Mouse (Mus musculus) gastrocnemius, adult 2 months (tissue): ENCODE results near the gene Gigyf2. TPM values are rescaled to one million over a fixed set of nuclear protein-coding genes. Genes with fewer than 3 reads are reported as not detected.

Source experiments
- DNase-seq: peaks from one replicate; pipeline ENCODE4 v3.0.0; 2022
- H3K27ac ChIP-seq: fragments of 200-600 bp; 2 replicates; pipeline ENCODE4 v1.8.1; 2022; ENCODE audit warnings: mild to moderate bottlenecking
- H3K4me3 ChIP-seq: fragments of 200-600 bp; 2 replicates; pipeline ENCODE4 v1.8.1; 2022; ENCODE audit warnings: mild to moderate bottlenecking, moderate library complexity
- CTCF ChIP-seq: fragments of 200-600 bp; IDR thresholded peaks from 2 replicates; pipeline ENCODE4 v1.8.1; 2022; ENCODE audit warnings: antibody characterized with exemption, mild to moderate bottlenecking, moderate library complexity
- intact Hi-C: fragments of 180-260 bp; cut with DNase I; formaldehyde crosslinking; loops from one replicate; pipeline ENCODE4 v1.15.1; 2025
- total RNA-seq, 2 experiments: library from RNA; stranded (reverse); gene quantifications; 2 replicates each; pipeline ENCODE4 v1.2.3; 2021

Gene Gigyf2
- total RNA-seq, 2 experiments from 2014 or later: 38.2 to 40.2 TPM

DNA sequence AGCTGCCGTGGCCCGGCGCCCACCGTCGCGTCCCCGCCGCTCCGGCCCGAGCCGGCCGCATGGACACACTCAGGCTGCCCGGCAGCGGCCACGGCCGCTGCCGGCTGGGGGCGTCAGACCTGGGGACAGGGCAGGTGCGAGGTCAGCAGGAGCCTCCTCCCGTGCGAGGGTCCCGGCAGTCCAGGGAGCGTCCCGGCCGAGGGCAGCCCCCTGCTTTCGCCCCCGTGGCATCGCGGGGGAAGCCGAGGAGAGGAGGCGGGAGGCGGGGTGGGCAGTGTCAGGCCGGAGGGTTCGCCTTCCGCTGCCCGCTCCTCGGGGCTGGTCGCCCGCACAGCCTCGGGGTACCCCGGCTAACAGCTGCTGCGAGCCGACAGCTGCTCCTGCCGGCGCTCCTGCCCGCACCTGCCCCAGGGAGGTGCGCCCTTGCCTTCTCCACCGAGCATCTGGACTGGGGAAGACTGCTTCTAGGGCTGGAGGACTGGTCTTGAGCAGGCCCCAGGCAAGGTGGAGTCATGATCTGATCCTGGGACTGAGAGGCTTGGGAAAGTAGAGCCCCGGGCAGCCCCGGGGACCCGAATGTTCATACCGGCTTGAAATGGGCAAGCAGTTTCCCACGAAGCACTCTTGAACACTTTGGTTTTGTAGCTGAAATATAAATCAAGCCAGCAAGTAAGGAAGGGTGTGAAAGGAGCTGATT, 515 bp downstream of the Gigyf2 start:
- TF ChIP-seq CTCF: peak; percentile 15; the same call in 1 of the 2 replicates
- no peak for DNase-seq
- Histone ChIP-seq H3K27ac (peak overlapping the region; percentile 95), H3K4me3 (peak overlapping the region; percentile 99)
- intact Hi-C loops: loop anchor here (5.0 kb wide), 1 partner anchor 55 kb away; no protein-coding TSS in a partner anchor

DNA sequence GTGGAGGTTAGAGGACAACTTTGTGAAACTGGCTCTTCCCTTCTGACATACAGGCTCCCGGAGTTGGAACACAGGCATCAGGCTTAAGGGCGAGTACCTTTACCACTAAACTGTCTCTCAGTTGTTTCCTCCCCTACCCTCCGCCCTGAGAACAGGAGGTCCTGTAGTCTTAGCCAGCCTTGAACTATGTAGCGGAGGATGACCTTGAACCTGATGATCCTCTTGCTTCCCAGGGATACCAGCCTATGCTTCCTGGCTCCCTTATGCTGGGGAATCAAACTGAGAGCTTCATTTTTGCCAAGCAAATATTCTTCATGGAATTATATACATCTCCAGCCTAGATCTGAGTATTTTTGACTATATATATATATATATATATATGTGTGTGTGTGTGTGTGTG, 5.0 kb downstream of the Gigyf2 start:
- no peak overlapping the region for H3K27ac ChIP-seq
- no peak overlapping the region for H3K4me3 ChIP-seq
- no peak for TF ChIP-seq CTCF
- no peak for DNase-seq
- intact Hi-C loops: no loop called here

DNA sequence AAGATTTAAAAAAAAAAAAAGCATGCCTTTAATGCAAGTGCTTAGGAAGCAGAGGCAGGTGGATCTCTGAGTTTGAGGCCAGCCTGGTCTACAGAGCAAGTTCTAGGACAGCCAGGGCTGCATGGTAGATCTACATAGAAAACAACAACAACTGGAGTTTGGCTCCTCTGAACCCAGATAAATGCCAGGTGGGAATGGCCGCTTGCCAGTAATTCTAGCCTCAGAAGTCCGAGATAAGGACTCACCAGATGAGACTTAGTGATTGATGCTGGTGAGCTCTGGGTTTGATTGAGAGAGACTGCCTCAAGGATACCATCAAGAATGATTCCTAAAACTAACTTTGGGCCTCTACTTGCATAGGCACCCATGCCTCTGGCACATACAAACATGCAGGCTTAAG, 23.8 kb downstream of the Gigyf2 start:
- intact Hi-C loops: loop anchor here (10.0 kb wide), 1 partner anchor 106 kb away; no protein-coding TSS in a partner anchor
- Histone ChIP-seq H3K4me3 (no peak overlapping the region), H3K27ac (no peak overlapping the region)
- TF ChIP-seq CTCF: no peak
- DNase-seq: no peak

DNA sequence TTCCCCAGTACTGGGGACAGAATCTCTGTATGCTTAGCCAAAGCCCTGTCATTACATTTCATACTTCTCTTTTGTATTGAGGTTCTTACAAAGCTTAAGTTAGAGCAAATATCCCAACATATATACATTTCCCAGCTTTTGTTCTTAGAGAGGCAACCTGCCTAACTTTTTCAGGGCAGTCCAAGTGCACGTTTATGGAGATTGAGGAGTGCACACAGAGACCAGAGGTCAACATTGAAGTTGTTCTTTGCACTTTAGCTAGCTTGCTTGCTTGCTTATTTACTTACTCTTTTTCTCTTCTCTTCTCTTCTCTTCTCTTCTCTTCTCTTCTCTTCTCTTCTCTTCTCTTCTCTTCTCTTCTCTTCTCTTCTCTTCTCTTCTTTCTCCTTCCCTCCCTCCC, 33.5 kb downstream of the Gigyf2 start:
- TF ChIP-seq CTCF: no peak
- Histone ChIP-seq H3K27ac (no peak overlapping the region), H3K4me3 (no peak overlapping the region)
- no peak for DNase-seq
- intact Hi-C loops: no loop called here

DNA sequence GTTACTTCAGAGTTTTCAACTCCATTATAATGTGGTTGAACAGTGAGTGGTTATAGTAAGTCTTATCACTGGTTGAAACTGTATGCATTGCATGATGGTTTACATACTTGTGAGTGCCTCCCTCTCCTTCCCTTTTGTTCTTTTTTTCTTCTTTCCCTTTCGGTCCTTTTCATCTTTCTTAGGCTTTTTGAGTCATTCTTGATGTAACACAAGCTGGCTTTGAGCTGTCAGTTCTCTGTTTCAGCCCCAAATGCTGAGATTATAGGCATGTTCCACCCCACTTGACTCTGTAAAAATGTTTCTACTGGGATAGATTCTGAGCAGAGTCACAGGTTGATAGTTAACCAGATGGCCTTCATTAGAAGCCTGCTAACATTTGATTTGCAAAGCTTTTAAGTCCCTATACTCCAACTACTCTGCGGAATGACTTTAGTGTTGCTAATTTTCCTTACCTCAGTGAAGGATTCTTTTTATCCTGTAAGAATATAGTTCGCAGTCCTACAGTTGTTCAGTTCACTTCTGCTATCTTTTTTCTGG, 51.3 kb downstream of the Gigyf2 start:
- DNase-seq: no peak
- Histone ChIP-seq H3K4me3 (no peak overlapping the region), H3K27ac (no peak overlapping the region)
- no peak for TF ChIP-seq CTCF
- intact Hi-C loops: no loop called here

DNA sequence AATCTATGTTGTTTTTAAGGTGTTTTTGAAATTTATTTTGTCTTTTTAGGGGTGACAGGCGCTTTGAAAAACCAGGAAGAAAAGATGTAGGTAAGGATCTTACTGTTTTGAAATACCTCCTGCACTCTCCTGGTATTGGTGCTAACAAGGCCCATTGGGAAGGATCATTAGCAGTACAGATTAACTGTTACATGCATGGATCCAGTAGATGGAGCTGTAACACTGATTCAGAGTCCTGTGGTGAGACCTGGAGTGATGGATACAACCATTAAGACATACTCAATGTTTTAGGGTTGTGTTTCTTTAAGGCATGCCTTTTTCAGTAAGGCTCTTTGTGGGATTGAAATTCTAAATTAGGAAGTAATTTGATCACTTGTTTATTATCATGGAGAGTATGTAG, 53.1 kb downstream of the Gigyf2 start:
- intact Hi-C loops: no loop called here
- no peak for DNase-seq
- no peak overlapping the region for H3K4me3 ChIP-seq
- no peak overlapping the region for H3K27ac ChIP-seq
- peak; percentile 38 for TF ChIP-seq CTCF

DNA sequence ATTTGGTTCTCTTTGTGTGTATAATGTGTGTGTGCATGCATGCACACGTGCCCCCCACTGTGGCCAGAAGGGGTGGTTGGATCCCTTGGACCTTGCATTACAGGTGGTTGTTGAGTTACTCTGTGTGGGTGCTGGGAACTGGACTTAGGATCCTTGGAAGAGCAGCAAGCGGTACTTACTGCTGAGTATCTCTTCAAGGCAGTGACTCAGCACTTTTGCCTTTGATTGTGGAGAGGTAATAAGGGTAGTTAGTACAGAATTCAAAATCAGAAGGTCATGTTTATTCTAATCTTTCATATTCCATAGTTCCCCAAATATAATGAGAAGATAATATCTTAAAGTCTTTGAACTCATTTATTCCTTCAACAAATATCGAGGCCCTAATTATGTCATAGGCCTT, 54.4 kb downstream of the Gigyf2 start:
- Histone ChIP-seq H3K4me3 (no peak overlapping the region), H3K27ac (no peak overlapping the region)
- DNase-seq: no peak
- no peak for TF ChIP-seq CTCF
- intact Hi-C loops: no loop called here

DNA sequence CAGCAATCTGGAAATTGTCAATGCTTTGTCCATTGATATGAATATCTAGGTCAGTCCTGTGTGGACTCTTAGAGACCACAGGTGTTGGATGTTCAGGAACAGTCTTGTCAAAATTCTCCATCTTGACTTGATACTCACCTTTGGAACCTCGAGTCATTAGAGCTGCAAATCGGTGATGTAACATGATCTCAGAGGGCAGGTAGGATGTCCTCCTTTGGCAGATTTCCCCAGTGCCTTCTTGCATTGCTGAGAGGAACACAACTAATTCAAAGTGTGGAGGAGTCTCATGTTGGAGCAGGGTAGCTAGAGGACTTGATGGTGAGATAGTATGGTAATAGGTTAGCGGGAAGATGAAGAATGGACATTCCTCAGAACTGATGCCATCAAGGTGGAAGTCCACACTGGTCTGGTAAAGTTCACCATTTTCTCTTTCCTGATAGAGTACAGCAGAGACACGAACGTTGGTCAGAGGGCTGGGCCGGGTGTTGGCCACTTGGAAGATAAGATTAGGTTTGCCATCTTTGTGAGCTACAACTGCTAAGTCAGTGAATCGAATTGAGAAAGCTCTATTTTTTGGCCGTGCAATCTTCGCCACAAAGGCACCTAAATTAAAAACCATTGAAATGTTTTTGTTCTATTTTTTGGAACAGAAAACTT, 59.8 kb downstream of the Gigyf2 start:
- no peak overlapping the region for H3K4me3 ChIP-seq
- DNase-seq: no peak
- intact Hi-C loops: no loop called here
- no peak overlapping the region for H3K27ac ChIP-seq
- no peak for TF ChIP-seq CTCF

DNA sequence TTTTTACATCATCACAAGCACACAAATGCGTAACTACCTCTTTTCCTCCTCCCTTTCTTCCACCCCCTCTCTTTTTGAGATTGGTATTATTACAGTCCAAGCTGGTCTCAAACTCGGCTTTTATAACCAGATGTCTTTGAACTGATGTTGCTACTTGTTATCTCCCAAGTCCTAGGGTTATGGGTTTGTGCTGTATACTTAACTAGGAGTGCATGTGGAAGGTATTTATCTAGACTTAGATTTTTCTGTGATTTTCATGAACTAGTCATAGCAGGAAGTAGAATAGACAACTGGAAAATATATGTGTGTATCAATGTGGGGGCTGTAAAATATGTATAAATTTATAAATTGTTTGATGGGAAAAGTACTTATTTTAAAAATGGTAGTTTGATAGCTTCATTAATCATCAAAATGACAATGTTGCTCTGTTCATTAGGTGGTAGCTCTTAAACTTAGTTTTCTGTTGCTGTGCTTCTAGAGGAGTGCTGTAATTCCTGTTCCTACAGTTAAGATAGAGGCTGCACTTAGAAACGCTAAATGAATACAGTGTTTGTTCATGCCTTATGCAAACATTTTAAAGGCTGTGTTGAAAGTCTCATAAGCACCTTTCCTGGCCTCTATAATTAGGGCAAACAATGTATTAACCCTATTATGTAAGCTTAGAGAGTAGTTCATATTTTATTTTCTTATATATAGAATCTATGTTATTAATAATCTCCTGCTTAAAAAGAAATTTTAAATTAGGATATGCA, 66.8 kb downstream of the Gigyf2 start:
- DNase-seq: no peak
- TF ChIP-seq CTCF: no peak
- Histone ChIP-seq H3K27ac (no peak overlapping the region), H3K4me3 (no peak overlapping the region)
- intact Hi-C loops: no loop called here

DNA sequence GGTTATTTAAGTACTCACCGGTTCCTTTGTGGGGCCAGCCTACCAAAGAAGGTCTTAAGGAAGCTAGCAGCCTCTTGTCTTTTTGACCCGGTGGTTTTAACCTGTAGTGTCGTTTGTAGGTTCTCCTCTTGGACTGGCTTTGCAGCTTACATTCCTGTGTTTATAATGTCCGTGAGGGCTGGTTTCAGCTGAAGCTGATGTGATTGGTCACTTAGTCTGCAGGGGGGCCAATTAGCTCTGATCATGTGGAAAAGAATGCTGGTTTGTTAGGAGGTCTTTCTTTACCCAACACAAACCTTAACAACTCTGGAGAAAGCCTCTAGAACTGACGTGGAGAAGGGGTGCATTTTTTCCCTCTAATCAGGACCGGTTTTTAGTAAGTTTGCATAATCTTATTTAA, 67.8 kb downstream of the Gigyf2 start, which contains the start of gene Kcnj13:
Gene Kcnj13 (minus strand): TSS at position 136 of the 400 bp plus-strand sequence.
- H3K4me3 ChIP-seq: no peak within 1 kb of the TSS
- no peak for TF ChIP-seq CTCF
- no peak for DNase-seq
- intact Hi-C loops: no loop called here
- no peak within 1 kb of the TSS for H3K27ac ChIP-seq

DNA sequence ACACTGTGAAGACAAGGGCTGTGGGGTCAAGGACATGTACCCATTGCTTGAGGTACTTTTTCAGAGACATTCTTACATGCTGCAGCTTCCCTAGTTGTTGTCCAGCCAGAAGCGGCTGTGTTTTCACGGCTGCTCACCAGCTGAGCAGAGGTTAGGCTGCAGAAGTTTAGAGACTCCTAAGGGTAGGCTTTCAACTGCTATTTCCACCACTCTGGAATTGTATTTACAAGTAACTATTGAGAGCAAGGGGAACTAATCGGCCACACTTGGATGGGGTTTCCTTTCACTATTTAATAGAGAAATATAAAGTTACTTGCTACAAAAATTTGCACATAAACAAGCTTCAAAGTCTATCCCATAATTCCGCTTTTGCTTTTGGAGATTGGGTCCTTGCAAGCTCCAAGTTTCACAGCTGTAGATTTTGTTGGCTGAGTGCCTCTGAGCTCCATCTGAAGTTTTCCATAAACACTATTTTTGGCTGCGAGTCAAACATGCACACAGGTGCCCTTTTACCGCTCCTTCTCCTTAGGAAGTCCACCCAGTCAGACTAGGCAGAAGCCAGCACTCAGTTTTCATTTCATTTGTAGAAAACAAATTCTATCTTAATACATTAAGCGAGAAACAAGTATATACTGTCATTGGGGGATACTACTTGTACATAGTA, 70.3 kb downstream of the Gigyf2 start:
- no peak for TF ChIP-seq CTCF
- Histone ChIP-seq H3K27ac (no peak overlapping the region), H3K4me3 (no peak overlapping the region)
- intact Hi-C loops: no loop called here
- DNase-seq: no peak

DNA sequence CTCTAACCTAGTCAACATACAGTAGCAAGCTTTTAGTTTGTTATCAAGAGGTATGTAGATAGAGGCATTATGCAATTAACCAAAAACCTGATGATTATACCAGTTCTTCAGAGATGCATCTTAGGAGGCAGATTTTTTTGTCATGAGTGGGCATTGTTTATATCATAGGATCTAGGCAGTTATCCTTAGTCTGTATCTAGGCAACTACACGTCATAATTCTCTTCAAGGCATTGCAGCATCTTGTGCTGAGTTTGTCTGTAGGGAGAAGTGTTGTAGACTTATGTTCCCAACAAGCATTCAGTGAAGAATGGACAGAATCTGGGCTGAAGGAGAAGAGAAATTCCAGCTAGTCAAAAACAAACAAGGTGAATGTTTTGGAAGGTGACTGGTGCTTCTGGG, 77.9 kb downstream of the Gigyf2 start:
- intact Hi-C loops: no loop called here
- DNase-seq: no peak

More for the DNA sequence above, 77.9 kb downstream of the Gigyf2 start:
- TF ChIP-seq CTCF: no peak
- H3K4me3 ChIP-seq: no peak overlapping the region
- no peak overlapping the region for H3K27ac ChIP-seq
